Mouse (Mus musculus) small intestine, adult 2 months (tissue): ENCODE measurements around the gene Kmt5a.

Experiments used
- CTCF ChIP-seq: fragments of 200-500 bp; IDR thresholded peaks from 2 replicates; pipeline ENCODE4 v1.5.1; 2012; ENCODE audit warnings: low read depth, mild to moderate bottlenecking, control low read depth, inconsistent platforms, low read length, moderate library complexity, mixed read lengths; ENCODE audit not compliant: insufficient replicate concordance, insufficient read length; ENCODE audit errors: extremely low read depth
- POLR2A ChIP-seq: fragments of 200-500 bp; IDR thresholded peaks from 2 replicates; pipeline ENCODE4 v1.6.1; 2012; ENCODE audit warnings: low read depth, mild to moderate bottlenecking, control low read depth, inconsistent platforms, low read length, moderate library complexity

DNA sequence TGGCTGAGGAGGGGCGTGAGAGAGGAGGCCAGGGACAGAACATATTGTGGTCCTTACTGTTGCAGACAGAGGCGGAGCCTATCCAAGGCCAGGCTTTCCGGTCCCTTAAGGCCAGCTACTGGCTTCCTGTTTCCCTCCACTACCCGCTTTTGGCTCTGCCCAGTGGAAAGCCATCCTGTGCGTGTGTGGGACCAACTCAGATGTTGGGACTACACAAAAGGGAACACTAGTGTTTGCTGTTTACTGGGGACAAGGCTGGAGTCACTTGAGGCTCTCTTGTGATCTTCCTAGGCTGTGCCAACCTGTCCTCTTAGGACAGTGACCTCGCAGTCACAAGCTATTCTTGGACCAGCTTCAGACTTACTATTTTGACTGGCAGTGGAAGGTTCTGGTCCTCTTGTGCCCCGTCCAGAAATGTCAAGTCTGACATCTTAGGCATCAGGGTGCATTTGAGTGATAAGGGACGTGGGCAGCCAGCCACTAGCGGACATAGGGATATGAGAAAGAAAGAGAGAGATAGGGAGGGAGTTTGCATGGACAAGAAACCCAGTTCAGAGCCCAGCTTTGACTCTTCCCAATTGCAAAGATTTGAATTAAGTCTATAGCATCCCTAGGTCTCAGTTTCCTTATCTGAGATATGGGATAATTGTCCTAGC is 58.6 kb downstream of the Kmt5a start:
- TF ChIP-seq CTCF = no peak
- TF ChIP-seq POLR2A = no peak
